Mouse (Mus musculus) retina, embryonic 14.5 days (tissue): ENCODE results near the gene Pak6.

Source experiments
- DNase-seq: peaks from one replicate; pipeline ENCODE4 v3.0.0-alpha.2; 2015; ENCODE audit warnings: low spot score

The Pak6 gene

GRCm38 (mm10) chr2:118729194-118729593 is 66.1 kb downstream of the Pak6 start:
- no peak for DNase-seq

DNA sequence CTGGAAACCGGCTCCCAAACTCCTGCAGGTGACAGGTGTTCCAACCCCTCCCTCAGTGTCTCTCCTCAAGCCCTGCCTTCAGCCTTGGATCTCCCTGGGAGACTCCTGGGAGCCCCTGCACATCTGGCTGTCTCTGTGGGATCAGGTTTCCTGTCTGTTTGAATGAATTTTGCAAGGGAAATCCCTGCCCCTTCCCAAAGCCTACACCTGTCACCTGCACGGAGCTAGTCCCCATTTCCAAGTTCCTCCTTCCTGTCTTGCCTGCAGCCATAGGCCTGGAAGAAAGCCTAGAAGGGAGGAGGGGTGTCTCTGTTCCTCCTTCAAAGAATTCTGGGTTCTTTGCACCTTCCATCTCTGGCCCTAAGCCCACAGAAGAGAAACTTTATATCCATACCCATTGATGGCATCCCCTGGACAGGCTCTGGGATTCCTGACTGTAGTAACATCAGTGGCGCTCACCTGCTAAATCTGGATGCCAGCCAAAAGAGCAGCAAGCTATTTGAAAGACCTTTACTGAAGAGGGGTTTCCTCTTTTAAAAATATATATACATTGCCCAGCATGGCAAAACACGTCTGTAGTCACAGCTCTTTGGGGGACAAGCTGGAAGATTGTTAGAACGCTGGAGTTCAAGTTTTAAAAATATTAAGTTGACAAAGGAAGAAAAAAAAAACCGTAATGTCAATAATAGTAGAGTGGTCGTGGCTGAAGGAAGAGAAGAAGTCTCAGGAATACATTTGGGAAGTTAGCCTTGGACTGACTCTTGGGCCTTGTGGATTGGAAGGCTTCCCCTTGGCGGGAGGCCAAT is 66.9 kb downstream of the Pak6 start:
- no peak for DNase-seq

DNA sequence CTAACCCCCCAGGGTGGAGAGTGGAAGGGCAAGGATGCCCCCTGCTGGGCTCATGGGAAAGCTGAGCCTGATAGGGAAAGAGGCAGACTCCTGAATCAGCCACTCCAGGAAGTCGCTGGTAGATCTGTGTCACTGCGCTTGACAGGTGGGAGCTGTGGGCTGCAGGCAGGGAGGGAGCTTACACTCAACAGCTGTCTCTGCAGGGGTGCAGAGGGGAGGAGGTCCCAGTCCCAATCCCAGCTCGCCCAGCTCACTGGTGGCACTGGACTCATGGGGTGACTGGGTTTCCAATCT is 67.5 kb downstream of the Pak6 start:
- DNase-seq = peak; percentile 32

- DNase-seq = no peak
These were observed 68.9 kb downstream of the Pak6 start for GRCm38 (mm10) chr2:118731981-118732380.

DNA sequence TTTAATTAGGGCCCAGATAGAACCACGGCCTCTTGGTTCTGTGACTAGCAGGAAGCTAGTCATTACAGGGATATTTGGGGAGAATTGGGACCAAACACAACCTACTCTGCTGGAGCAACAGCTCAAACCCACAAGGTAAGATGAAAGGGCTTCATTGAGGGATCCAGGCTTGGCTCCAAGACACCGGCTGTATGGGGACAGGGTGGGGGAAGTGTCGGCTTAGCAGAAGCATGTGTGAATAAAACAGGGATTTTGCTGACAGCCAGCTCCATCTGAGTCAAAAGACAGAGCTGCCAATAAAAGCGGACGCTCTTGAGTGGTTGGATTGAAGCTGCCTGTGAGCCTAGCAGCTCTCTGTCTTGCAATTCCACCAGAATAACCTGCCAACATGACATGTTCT is 70.2 kb downstream of the Pak6 start:
- DNase-seq = no peak

GRCm38 (mm10) chr2:118740341-118740740 is 77.2 kb downstream of the Pak6 start:
- DNase-seq = no peak

DNA sequence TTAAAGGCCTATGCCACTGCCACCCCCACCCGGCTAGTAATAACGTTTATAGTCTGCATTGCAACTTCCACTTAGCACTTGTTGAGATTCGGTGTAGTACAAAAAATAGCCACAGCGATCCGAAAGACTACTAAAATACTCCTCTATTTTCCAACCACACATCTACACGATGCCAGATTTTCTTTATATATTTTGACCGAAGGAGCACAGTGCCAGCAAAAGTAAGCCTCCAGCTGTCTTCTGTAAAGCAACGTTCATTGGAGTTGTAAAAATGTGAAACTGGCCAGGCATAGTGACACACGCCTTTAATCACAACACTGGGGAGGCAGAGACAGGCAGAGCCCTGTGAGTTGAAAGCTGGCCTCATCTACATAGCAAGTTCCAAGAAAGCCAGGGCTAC is 78.1 kb downstream of the Pak6 start:
- no peak for DNase-seq

GRCm38 (mm10) chr2:118743261-118743943 is 80.3 kb downstream of the Pak6 start:
- peak; percentile 83 for DNase-seq

DNA sequence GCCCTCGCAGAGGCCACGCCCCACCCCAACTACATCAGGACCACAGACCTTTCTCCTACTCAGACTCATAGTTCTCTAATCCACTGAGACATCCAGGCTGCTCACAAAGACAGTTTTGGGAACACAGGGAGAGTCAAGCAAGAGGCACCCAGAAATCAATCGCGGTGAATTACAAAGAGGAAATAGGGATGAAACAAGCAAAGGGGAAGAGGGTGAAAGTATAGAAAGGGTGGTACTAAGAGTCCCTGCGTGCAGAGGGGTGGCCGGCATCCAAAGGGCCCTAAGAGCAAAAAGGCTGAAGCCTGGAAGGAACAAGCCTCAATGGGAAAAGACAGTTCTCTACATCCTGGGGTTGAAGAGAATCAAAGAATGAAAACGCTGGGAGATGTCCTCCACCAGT is 81.5 kb downstream of the Pak6 start:
- no peak for DNase-seq

- peak; percentile 88 for DNase-seq
These were observed 82.3 kb downstream of the Pak6 start, which contains the start of gene Inafm2 for GRCm38 (mm10) chr2:118745232-118745884. TSS of gene Inafm2 (plus strand) at chr2:118745758.

DNA sequence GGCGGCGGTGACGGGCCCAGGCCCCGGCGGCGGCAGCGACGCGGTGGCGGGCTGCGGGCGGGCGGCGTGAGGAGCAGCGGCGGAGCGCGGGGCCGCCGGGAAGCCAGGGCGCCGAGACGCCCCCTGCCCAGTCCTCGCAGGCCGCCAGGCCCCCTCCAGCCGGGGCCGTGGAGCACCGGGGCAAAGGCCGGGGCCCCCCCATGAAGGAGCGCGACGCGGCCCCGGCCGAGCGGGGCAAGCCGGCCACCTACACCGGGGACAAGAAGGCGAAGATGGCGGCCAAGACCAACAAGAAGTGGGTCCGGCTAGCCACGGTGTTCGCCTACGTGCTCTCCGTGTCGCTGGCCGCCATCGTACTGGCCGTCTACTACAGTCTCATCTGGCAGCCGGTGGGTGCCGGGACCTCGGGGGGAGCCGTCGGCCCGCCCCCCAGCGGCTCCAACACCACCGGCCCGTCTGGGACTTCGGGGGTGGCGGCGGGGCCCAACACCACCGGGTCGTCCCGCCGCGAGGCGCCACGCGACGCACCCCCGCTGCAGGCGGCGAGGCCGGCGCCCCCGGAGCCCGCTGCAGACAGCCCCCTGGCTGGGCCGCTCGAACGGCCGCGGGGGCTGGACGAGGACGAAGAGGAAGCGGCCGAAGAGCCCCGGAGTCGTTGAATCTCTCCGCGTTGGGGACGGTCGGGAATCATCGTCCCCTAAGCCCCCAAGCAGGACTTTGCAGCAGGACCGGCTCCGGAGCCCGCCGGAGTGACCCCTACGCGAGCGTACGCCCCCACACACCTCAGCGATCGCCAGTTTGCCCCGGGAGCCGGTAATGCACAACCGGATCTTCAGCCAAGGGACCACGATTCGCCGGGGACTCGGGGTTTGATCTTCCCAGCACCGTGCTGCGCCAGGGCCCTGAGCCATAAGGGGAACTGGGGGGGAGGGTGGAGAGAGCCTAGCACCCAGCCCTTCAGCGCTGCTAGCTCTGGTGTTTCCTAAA is 83.1 kb downstream of the Pak6 start:
- DNase-seq = peak; percentile 57

- DNase-seq = no peak
These were observed 84.3 kb downstream of the Pak6 start for GRCm38 (mm10) chr2:118747301-118747960.
